Mouse (Mus musculus): ENCODE results near the gene Spin2d. TPM values are rescaled to one million over a fixed set of nuclear protein-coding genes. Genes with fewer than 3 reads are reported as not detected.
"Not testable (repeated sequence)": the region's sequence is repeated elsewhere in the genome, so short reads cannot be mapped to it uniquely, and the experiment has no call there.

The Spin2d gene
- not detected in 2 replicates for polyA plus RNA-seq (2014; fragmentation: Nextera tagmentation; extraction: Ambion mirVana)

DNA sequence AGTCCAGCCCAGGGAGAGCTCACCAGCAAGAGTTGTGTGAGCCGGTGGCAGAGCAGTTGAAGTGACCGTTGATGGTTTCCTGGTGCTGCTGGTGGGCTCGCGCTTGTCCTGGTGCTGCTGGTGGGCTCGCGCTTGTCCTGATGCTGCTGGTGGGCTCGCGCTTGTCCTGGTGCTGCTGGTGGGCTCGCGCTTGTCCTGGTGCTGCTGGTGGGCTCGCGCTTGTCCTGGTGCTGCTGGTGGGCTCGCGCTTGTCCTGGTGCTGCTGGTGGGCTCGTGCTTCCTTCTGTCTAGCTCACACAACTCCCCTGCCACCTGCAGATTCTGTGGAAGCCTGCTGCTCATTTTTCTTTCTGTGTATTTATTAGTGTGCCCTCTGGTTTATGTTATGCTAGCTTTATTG is at the start of gene Spin2d:
TSS of gene Spin2d (minus strand) at position 101 of the 400 bp plus-strand sequence.
- WGBS, result 66% methylated on average over 6 of the region's 15 CpGs
- not testable (repeated sequence) for H3K27ac ChIP-seq (replicated peaks in 1 of 2; ENCODE audit: control insufficient read depth in 1 of 2, insufficient read depth in 1 of 2, low read depth in 2 of 2, low read length in 2 of 2); H3K36me3 ChIP-seq (ENCODE audit: control insufficient read depth, insufficient read depth, low read length); H3K4me1 ChIP-seq (ENCODE audit: control insufficient read depth in 2 of 2, insufficient read depth in 2 of 2, low read length in 2 of 2); H3K4me3 ChIP-seq (ENCODE audit: control insufficient read depth in 1 of 2, insufficient read depth in 1 of 2, low read depth in 1 of 2, low read length in 2 of 2); H3K27me3 ChIP-seq (ENCODE audit: control insufficient read depth, insufficient read depth, low read length); H3K9ac ChIP-seq (ENCODE audit: low read length); ATAC-seq (ENCODE audit: insufficient number of reproducible peaks, insufficient read depth, low FRiP score, low read depth); H3K9me3 ChIP-seq (ENCODE audit: control insufficient read depth, low read length); H3K4me2 ChIP-seq (ENCODE audit: low read length)

DNA sequence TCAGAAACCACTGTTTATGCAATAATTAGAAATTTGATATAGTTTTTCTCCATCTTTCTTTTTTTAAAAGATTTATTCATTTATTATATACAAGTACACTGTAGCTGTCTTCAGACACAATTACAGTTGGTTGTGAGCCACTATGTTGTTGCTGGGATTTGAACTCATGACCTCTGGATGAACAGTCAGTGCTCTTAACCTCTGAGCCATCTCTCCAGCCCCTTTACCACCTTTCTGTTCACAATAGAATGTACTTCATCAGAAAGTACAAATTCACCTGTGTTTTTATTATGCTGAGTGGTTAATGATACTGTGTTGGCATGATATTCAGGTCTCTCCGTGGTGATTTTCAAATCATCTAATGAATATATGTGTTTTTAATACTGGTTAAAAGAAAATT is 48.6 kb upstream of the Spin2d start:
- Histone ChIP-seq H3K27ac (replicated peaks in 1 of 2; ENCODE audit: control insufficient read depth in 1 of 2, insufficient read depth in 1 of 2, low read depth in 2 of 2, low read length in 2 of 2) (no peak overlapping the region), H3K4me3 (ENCODE audit: control insufficient read depth in 1 of 2, insufficient read depth in 1 of 2, low read depth in 1 of 2, low read length in 2 of 2) (no peak overlapping the region), H3K4me2 (ENCODE audit: low read length) (no peak overlapping the region), H3K4me1 (ENCODE audit: control insufficient read depth in 2 of 2, insufficient read depth in 2 of 2, low read length in 2 of 2) (peaks cover 2 to 3% of the 10 kb centered on the region in 2 experiments; a peak in 1 of 4 replicates), H3K9me3 (ENCODE audit: control insufficient read depth, low read length) (no peaks in the 10 kb centered on the region), H3K9ac (ENCODE audit: low read length) (no peak overlapping the region), H3K36me3 (ENCODE audit: control insufficient read depth, insufficient read depth, low read length) (no peaks in the 10 kb centered on the region), H3K27me3 (ENCODE audit: control insufficient read depth, insufficient read depth, low read length) (no peaks in the 10 kb centered on the region)
- WGBS, result 47% methylated on average over 1 of the region's 1 CpGs
- no peak for ATAC-seq (ENCODE audit: insufficient number of reproducible peaks, insufficient read depth, low FRiP score, low read depth)

DNA sequence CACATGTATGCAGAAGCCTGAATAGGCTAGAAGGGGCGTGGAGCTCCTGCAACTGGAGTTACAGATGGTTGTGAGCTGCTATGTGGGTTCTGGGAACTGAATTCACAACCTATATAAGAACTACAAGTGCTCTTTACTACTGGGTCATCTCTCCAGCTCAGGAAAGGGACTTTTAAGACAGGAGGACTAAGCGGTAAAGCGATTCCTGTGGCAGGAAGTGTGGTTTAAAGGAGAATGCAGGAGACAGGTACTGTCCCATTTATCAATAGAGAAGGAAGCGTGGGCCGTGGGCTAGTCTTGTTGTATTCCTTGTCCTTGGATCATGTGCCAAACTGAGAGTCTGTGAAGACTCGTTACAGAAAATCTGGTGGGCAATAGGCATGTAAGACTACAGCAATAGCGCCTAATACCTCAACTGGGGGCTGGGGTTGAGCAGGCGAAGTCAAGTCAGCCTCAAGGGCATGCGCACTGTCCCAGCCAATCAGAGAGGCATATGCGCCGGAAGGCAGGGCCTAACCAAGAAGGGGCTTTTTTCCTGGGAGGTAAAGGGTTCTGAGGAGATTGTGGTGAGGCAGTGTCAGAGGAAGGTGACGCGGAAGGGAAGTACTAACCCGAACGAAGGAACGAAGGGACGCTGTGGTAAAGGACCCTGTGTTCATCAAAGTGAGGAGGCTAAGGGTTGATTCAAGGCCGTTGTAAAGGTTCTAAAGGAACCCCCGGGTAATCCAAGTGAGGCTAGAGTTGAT is 37.2 kb upstream of the Spin2d start, which contains the start of gene Xlr4b:
TSS of gene Xlr4b (plus strand) at position 515 of the 746 bp plus-strand sequence.
- H3K4me3 ChIP-seq (ENCODE audit: control insufficient read depth in 1 of 2, insufficient read depth in 1 of 2, low read depth in 1 of 2, low read length in 2 of 2); H3K9me3 ChIP-seq (ENCODE audit: control insufficient read depth, low read length); H3K4me1 ChIP-seq (ENCODE audit: control insufficient read depth in 2 of 2, insufficient read depth in 2 of 2, low read length in 2 of 2); H3K27me3 ChIP-seq (ENCODE audit: control insufficient read depth, insufficient read depth, low read length); H3K36me3 ChIP-seq (ENCODE audit: control insufficient read depth, insufficient read depth, low read length); H3K4me2 ChIP-seq (ENCODE audit: low read length); H3K27ac ChIP-seq (replicated peaks in 1 of 2; ENCODE audit: control insufficient read depth in 1 of 2, insufficient read depth in 1 of 2, low read depth in 2 of 2, low read length in 2 of 2); ATAC-seq (ENCODE audit: insufficient number of reproducible peaks, insufficient read depth, low FRiP score, low read depth); H3K9ac ChIP-seq (ENCODE audit: low read length): not testable (repeated sequence)
- 72% methylated on average over 10 of the region's 19 CpGs for WGBS

DNA sequence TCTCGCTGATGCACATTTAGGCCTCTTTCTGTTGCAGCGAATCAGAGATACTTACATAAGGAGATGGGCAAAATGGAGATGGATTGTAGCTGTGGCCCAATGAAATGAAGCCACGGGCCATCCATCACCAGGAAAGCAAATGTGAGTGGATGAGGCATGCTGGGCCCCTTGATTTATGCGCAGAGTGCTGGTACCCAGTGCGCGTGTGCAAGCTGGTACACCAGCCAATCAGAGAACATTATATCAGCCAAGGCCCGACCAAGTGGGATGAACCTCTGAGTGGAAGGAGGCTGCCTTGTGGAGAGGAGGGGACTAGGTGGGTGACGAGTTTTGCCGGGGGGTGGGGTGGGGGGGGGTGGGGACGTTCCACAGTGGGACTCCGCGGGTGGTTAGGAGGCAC is 15.1 kb upstream of the Spin2d start, which contains the start of gene Xlr3b:
TSS of gene Xlr3b (plus strand) at position 274 of the 400 bp plus-strand sequence.
- 74% methylated on average over 12 of the region's 12 CpGs for WGBS

DNA sequence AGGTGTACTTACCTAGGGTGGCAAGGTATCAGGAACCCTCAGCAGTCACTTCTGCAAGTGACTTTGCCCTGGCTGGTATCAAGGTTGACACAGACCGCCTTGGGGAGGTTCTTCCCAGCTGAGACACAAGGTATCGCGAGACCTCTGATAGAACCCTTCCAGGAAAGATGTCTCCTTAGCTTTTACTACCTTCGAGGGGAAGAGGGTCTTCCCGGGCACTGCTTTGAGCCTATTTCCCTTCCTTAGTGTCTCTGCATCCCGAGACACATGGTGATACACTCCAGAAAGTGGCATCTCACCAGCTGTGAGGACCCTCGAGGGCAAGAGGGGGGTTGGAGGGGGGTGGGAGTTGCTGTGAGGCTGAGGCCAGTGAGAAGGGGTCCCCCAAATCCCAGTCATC is 27.4 kb downstream of the Spin2d start, which contains the start of gene DXBay18:
TSS of gene DXBay18 (minus strand) at position 101 of the 400 bp plus-strand sequence.
- H3K36me3 ChIP-seq (ENCODE audit: control insufficient read depth, insufficient read depth, low read length); H3K4me1 ChIP-seq (ENCODE audit: control insufficient read depth in 2 of 2, insufficient read depth in 2 of 2, low read length in 2 of 2); H3K4me3 ChIP-seq (ENCODE audit: control insufficient read depth in 1 of 2, insufficient read depth in 1 of 2, low read depth in 1 of 2, low read length in 2 of 2); H3K9me3 ChIP-seq (ENCODE audit: control insufficient read depth, low read length); H3K27me3 ChIP-seq (ENCODE audit: control insufficient read depth, insufficient read depth, low read length); H3K4me2 ChIP-seq (ENCODE audit: low read length); H3K9ac ChIP-seq (ENCODE audit: low read length); ATAC-seq (ENCODE audit: insufficient number of reproducible peaks, insufficient read depth, low FRiP score, low read depth); H3K27ac ChIP-seq (replicated peaks in 1 of 2; ENCODE audit: control insufficient read depth in 1 of 2, insufficient read depth in 1 of 2, low read depth in 2 of 2, low read length in 2 of 2): not testable (repeated sequence)
- no CpG with 5 or more reads among the region's 7 CpGs for WGBS

More for the DNA sequence above, 15.1 kb upstream of the Spin2d start, which contains the start of gene Xlr3b:
- H3K9ac ChIP-seq (ENCODE audit: low read length); H3K4me3 ChIP-seq (ENCODE audit: control insufficient read depth in 1 of 2, insufficient read depth in 1 of 2, low read depth in 1 of 2, low read length in 2 of 2); H3K27ac ChIP-seq (replicated peaks in 1 of 2; ENCODE audit: control insufficient read depth in 1 of 2, insufficient read depth in 1 of 2, low read depth in 2 of 2, low read length in 2 of 2); H3K4me2 ChIP-seq (ENCODE audit: low read length); H3K9me3 ChIP-seq (ENCODE audit: control insufficient read depth, low read length); ATAC-seq (ENCODE audit: insufficient number of reproducible peaks, insufficient read depth, low FRiP score, low read depth); H3K4me1 ChIP-seq (ENCODE audit: control insufficient read depth in 2 of 2, insufficient read depth in 2 of 2, low read length in 2 of 2); H3K27me3 ChIP-seq (ENCODE audit: control insufficient read depth, insufficient read depth, low read length); H3K36me3 ChIP-seq (ENCODE audit: control insufficient read depth, insufficient read depth, low read length): not testable (repeated sequence)

DNA sequence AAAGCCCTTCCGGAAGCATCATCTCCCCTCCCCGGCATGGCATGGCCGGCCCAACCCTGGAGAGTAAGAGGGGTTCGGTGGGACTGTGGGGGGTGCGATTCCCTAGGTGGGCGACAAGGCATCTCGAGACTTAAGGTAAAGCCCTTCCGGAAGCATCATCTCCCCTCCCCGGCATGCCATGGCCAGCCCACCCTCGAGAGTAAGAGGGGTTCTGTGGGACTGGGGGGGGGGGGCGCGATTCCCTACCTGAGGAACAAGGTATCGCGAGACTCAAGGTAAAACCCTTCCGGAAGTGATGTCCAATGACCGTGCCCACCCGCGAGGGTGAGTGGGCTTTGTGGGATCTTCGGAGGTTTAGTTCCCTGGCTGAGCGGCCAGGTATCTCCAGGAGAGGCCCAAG is 28.3 kb downstream of the Spin2d start, which contains the start of gene Xlr5b:
TSS of gene Xlr5b (plus strand) at position 301 of the 400 bp plus-strand sequence.
- WGBS, result no CpG with 5 or more reads among the region's 20 CpGs
- H3K4me3 ChIP-seq (ENCODE audit: control insufficient read depth in 1 of 2, insufficient read depth in 1 of 2, low read depth in 1 of 2, low read length in 2 of 2); H3K9me3 ChIP-seq (ENCODE audit: control insufficient read depth, low read length); H3K27ac ChIP-seq (replicated peaks in 1 of 2; ENCODE audit: control insufficient read depth in 1 of 2, insufficient read depth in 1 of 2, low read depth in 2 of 2, low read length in 2 of 2); ATAC-seq (ENCODE audit: insufficient number of reproducible peaks, insufficient read depth, low FRiP score, low read depth); H3K4me1 ChIP-seq (ENCODE audit: control insufficient read depth in 2 of 2, insufficient read depth in 2 of 2, low read length in 2 of 2); H3K9ac ChIP-seq (ENCODE audit: low read length); H3K36me3 ChIP-seq (ENCODE audit: control insufficient read depth, insufficient read depth, low read length); H3K27me3 ChIP-seq (ENCODE audit: control insufficient read depth, insufficient read depth, low read length); H3K4me2 ChIP-seq (ENCODE audit: low read length): not testable (repeated sequence)

DNA sequence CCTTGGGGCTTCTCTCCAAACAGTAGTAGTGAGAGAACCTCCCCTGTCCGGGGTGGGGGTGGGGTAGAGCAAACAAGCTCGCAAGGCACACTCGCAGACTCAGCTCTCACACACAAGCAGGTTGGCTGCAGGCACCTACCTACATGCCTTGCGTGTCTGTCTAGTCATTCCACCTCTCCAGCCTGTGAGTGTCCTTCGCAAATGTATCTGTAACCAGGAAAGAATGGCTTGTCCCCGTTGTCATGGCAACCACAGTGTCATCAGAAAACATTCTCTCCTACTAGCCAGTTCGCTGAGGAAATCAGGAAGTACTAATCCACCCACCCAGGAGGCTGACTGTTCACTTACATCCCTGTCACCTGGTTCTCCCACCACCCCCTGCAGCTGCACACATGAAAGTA is 33.6 kb downstream of the Spin2d start:
- no CpG with 5 or more reads among the region's 7 CpGs for WGBS
- H3K36me3 ChIP-seq (ENCODE audit: control insufficient read depth, insufficient read depth, low read length); H3K27me3 ChIP-seq (ENCODE audit: control insufficient read depth, insufficient read depth, low read length); H3K9me3 ChIP-seq (ENCODE audit: control insufficient read depth, low read length); H3K27ac ChIP-seq (replicated peaks in 1 of 2; ENCODE audit: control insufficient read depth in 1 of 2, insufficient read depth in 1 of 2, low read depth in 2 of 2, low read length in 2 of 2); H3K4me2 ChIP-seq (ENCODE audit: low read length); H3K4me3 ChIP-seq (ENCODE audit: control insufficient read depth in 1 of 2, insufficient read depth in 1 of 2, low read depth in 1 of 2, low read length in 2 of 2); ATAC-seq (ENCODE audit: insufficient number of reproducible peaks, insufficient read depth, low FRiP score, low read depth); H3K9ac ChIP-seq (ENCODE audit: low read length); H3K4me1 ChIP-seq (ENCODE audit: control insufficient read depth in 2 of 2, insufficient read depth in 2 of 2, low read length in 2 of 2): not testable (repeated sequence)

Data from heart, embryonic 14.5 days (tissue).